ENCODE assay signal across 9 mouse cellular contexts in the genomic region with DNA sequence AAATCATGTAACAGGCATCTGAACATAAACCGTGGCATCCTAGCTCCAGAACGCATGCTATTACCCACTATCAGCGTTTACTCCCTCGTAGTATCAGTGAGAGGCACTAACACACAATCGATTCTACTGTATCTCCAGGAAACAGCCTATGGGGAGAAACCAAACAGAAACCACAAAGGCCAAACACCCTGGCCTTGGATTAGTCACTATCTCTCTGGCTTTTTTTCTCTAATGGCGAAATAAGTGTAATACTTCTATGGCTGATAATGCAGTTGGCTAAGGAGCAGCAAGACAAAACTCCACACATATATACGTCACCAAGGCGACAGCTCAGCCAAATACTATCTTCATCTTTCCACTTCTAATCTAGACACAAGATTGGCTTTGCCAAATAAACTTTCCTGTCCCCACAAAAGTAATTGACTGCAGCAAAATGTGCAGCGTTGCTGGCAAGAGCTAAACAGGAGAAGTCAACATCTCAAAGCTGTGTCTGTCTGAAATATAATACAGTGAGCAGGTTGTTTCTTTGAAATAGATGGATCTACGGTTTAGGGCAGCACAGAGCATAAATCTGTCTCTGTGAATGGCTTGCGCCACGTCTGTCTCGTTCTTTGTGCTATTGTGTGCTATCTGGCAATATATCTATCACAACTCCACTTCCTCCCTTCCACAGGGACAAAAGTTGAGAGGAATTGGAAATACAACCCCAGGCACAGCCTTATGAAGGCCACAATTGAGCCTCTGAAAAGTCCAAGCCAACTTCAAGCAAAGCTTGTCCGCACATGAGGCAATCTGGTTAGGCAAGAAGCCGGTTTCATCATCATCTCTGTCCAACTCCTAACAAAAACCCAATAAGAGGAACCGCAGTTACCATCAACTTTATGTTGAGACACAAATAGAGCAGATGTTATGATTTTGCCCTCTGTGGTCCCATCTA.
A peak's percentile ranks its signal among the peaks of the same experiment; 100 is the strongest.
DNase-seq lines count a peak whose midpoint lies in the region; ATAC-seq lines count a peak whose summit lies in the region.
"Had no signal": no experiment of that assay in that cellular context is flagged by ENCODE, and none has a peak within 500 bp of the region (broad histone marks: within the 10 kb centered on the region; RNA-seq: fewer than 3 reads in every experiment).

No protein-coding gene starts in this region.

- 53% methylated on average over 16 of the region's 16 CpGs for WGBS in lung, embryonic 16.5 days
- whole genome bisulfite sequencing in kidney, embryonic 14.5 days = 52% methylated on average over 16 of the region's 16 CpGs

- no peak overlapping the region for H3K9ac ChIP-seq in lung, embryonic 16.5 days (ENCODE audit: low read length)
- no peak overlapping the region for H3K9ac ChIP-seq in kidney, embryonic 14.5 days (ENCODE audit: low read depth, low read length)

- H3K36me3 ChIP-seq in lung, embryonic 16.5 days (ENCODE audit: control insufficient read depth, insufficient read depth, low read length) = no peaks in the 10 kb centered on the region
- no peaks in the 10 kb centered on the region for H3K36me3 ChIP-seq in kidney, embryonic 14.5 days (ENCODE audit: control insufficient read depth, insufficient read depth, low read length)

- H3K9me3 ChIP-seq in lung, embryonic 16.5 days (ENCODE audit: control insufficient read depth, low read length) = no peaks in the 10 kb centered on the region
- H3K9me3 ChIP-seq in kidney, embryonic 14.5 days (ENCODE audit: control insufficient read depth, low read length) = no peaks in the 10 kb centered on the region

- H3K4me1 ChIP-seq in lung, embryonic 16.5 days (replicated peaks; ENCODE audit: control insufficient read depth, insufficient read depth, low read length) = peaks cover 7% of the 10 kb centered on the region; the same call in 1 of the 2 replicates
- peaks cover 18% of the 10 kb centered on the region; the same call in 1 of the 2 replicates for H3K4me1 ChIP-seq in kidney, embryonic 14.5 days (ENCODE audit: control insufficient read depth, insufficient read depth, low read length)

- no peak overlapping the region for H3K4me2 ChIP-seq in lung, embryonic 16.5 days (ENCODE audit: low read depth, low read length)
- H3K4me2 ChIP-seq in kidney, embryonic 14.5 days (replicated peaks; ENCODE audit: low read depth, low read length) = no peak overlapping the region

- DNase-seq in urinary bladder, postnatal 14 days (ENCODE audit: low spot score) = peak; percentile 13
- no peak for DNase-seq in urinary bladder, postnatal 10 days (ENCODE audit: low spot score)
- DNase-seq in left cerebral cortex, postnatal 36 days (ENCODE audit: low spot score in 2 of 2) = no peak
- no peak for DNase-seq in cerebellum, postnatal 4 days (ENCODE audit: low spot score in 2 of 2)
- DNase-seq in yolk sac, embryonic 10.5 days (ENCODE audit: low spot score) = no peak
- DNase-seq: thymus, postnatal 36 days had no signal

- intact Hi-C loops in left cerebral cortex, postnatal 36 days (cut with DNase I) = no loop called here

- H3K27ac ChIP-seq in lung, embryonic 16.5 days (ENCODE audit: low read length) = no peak overlapping the region
- H3K27ac ChIP-seq in kidney, embryonic 14.5 days (ENCODE audit: low read depth, low read length) = no peak overlapping the region

- no peaks in the 10 kb centered on the region for H3K27me3 ChIP-seq in lung, embryonic 16.5 days (ENCODE audit: control insufficient read depth, insufficient read depth, low read depth, low read length)
- no peaks in the 10 kb centered on the region for H3K27me3 ChIP-seq in kidney, embryonic 14.5 days (ENCODE audit: control insufficient read depth, insufficient read depth, low read length)

- peak; percentile 88 for ATAC-seq in granulocyte monocyte progenitor cell, adult 5-6 weeks (replicated peaks; ENCODE audit: poor library complexity, severe bottlenecking)
- ATAC-seq in lung, embryonic 16.5 days (ENCODE audit: low read depth) = peak; percentile 34; the same call in 1 of the 2 replicates
- no peak for ATAC-seq in kidney, embryonic 14.5 days (ENCODE audit: low FRiP score, low TSS enrichment)

- H3K4me3 ChIP-seq in lung, embryonic 16.5 days (ENCODE audit: low read length) = no peak overlapping the region
- no peak overlapping the region for H3K4me3 ChIP-seq in kidney, embryonic 14.5 days (ENCODE audit: low read length)
